Mouse (Mus musculus) E14TG2a.4 (cell line): ENCODE data around the gene Gltpd2.

Experiments
- CTCF ChIP-seq: conservative IDR thresholded peaks from 2 replicates; pipeline ENCODE4 v1.5.1; 2014; ENCODE audit warnings: low read length
- NANOG ChIP-seq: IDR thresholded peaks from 2 replicates; pipeline ENCODE4 v1.6.1; 2014; ENCODE audit warnings: borderline replicate concordance, low read length, mixed read lengths

GRCm38 (mm10) chr11:70513520-70513919 is 5.5 kb upstream of the Gltpd2 start:
- no peak for TF ChIP-seq CTCF
- no peak for TF ChIP-seq NANOG
